Mouse (Mus musculus) cerebellum, postnatal 25 days (tissue): ENCODE measurements around the gene Safb2.

ENCODE experiments used
- DNase-seq, 2 experiments: peaks; one replicate each; pipeline ENCODE4 v3.0.0; 2021; ENCODE audit warnings: mixed read lengths in 2 of 2

The Safb2 gene

GRCm38 (mm10) chr17:56609452-56610171 lies 25.2 kb upstream of the Safb2 start, which contains the start of gene 2410015M20Rik:
TSS of gene 2410015M20Rik (minus strand) at chr17:56609771.
- peak; percentile 95 to 97 for DNase-seq

- no peak for DNase-seq
Observed at GRCm38 (mm10) chr17:56608699-56609098, 24.3 kb upstream of the Safb2 start.

- no peak for DNase-seq
Observed at GRCm38 (mm10) chr17:56607521-56608062, 23.2 kb upstream of the Safb2 start.

- DNase-seq, result no peak
Observed at GRCm38 (mm10) chr17:56605431-56605830, 21.0 kb upstream of the Safb2 start.

GRCm38 (mm10) chr17:56604422-56604821 lies 20.0 kb upstream of the Safb2 start:
- no peak for DNase-seq

GRCm38 (mm10) chr17:56604070-56604380 lies 19.6 kb upstream of the Safb2 start:
- no peak for DNase-seq

GRCm38 (mm10) chr17:56603186-56604069 lies 19.0 kb upstream of the Safb2 start:
- peak; percentile 76 for DNase-seq

- DNase-seq, result peak; percentile 52 to 67
Observed at GRCm38 (mm10) chr17:56593527-56594271, 9.3 kb upstream of the Safb2 start.

- no peak for DNase-seq
Observed at GRCm38 (mm10) chr17:56592553-56592952, 8.2 kb upstream of the Safb2 start.

- no peak for DNase-seq
Observed at GRCm38 (mm10) chr17:56588921-56589320, 4.5 kb upstream of the Safb2 start.

- DNase-seq, result no peak
Observed at GRCm38 (mm10) chr17:56587773-56588172, 3.4 kb upstream of the Safb2 start.

GRCm38 (mm10) chr17:56585171-56585821 lies 911 bp upstream of the Safb2 start:
- DNase-seq, result no peak

GRCm38 (mm10) chr17:56583611-56584256 lies 651 bp downstream of the Safb2 start:
- no peak for DNase-seq

GRCm38 (mm10) chr17:56583071-56583470 lies 1.3 kb downstream of the Safb2 start:
- DNase-seq, result no peak

- DNase-seq, result no peak
Observed at GRCm38 (mm10) chr17:56572939-56573338, 11.4 kb downstream of the Safb2 start.

- DNase-seq, result peak in 1 of 2 experiments; percentile 62
Observed at GRCm38 (mm10) chr17:56572154-56572553, 12.2 kb downstream of the Safb2 start.

GRCm38 (mm10) chr17:56570287-56570686 lies 14.1 kb downstream of the Safb2 start:
- DNase-seq, result no peak

GRCm38 (mm10) chr17:56567370-56567769 lies 17.0 kb downstream of the Safb2 start:
- no peak for DNase-seq

GRCm38 (mm10) chr17:56566918-56567317 lies 17.5 kb downstream of the Safb2 start:
- DNase-seq, result no peak

GRCm38 (mm10) chr17:56566293-56566692 lies 18.1 kb downstream of the Safb2 start:
- peak in 1 of 2 experiments; percentile 43 for DNase-seq

GRCm38 (mm10) chr17:56561866-56562265 lies 22.5 kb downstream of the Safb2 start:
- no peak for DNase-seq

- DNase-seq, result no peak
Observed at GRCm38 (mm10) chr17:56560131-56560530, 24.3 kb downstream of the Safb2 start.
